Mouse (Mus musculus) induced T-regulatory cell, adult 2 months (primary cell): Measurements from ENCODE around the gene Gnas.
"Not testable (repeated sequence)": the region's sequence is repeated elsewhere in the genome, so short reads cannot be mapped to it uniquely, and the experiment has no call there.

Source experiments
- DNase-seq: peaks from one replicate; pipeline ENCODE4 v3.0.0-alpha.2; 2012; ENCODE audit warnings: low read depth

Gnas gene

DNA sequence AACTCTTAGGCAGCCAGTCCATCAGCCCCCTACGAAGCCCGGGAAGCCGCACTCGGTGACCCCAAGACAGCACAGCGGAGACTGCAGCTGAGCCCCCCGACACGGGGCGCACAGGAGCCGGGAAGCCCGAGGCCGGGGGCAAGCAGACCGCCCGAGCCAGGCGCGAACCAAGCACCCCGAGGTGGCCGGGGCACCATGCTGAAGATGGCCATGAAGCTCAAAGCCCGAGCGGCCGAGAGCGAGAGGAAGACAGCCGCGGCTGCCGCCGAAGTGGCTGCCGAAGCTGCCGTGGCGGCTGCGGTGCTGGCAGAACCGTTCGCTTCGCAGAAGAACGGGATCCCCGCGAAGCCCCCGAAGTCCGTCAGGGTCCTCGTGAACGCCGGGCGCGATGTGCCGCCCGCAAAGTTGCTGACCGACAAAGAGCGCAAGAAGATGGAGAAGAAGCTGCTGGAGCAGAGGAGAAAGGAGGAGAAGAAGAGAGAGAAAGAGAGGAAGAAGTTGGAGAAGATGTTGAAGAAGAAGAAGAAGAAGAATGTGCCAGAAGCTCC, 44.3 kb downstream of the Gnas start:
- no peak for DNase-seq

DNA sequence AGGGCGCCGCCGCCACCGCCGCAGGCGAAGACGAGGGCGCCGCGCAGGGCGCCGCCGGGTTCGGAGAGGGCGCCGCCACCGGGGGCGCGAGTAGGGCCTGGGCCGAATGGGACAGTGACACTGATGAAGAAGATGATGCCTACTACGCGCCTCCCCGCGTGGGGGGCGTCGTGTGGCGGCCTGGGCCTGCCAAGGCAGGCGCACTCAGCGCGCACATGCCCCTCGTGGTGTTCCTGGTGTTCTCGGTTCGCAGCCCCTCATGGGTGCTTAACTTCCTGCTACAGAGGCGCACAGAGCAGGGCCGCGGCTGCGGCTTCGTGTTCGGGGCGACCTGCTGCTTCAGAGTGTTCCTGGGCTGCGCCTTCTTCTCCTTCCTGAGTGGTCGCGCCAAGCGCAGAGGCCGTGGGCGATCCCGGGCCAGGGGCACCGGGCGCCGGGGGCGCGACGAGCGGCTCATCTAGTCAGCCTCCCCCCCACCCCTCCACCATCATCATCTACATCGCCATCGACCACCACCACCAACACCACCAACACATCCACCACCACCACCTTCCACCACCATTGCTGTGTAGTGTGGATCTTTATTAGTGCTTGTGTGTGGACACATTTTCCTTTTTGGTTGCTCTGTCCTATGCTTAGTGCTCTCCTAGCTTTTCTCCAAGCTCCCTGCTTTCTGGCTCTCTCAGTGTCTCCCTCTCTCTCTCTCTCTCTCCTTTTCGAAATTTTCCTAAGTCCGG, 45.0 kb downstream of the Gnas start:
- DNase-seq = peak; percentile 70

DNA sequence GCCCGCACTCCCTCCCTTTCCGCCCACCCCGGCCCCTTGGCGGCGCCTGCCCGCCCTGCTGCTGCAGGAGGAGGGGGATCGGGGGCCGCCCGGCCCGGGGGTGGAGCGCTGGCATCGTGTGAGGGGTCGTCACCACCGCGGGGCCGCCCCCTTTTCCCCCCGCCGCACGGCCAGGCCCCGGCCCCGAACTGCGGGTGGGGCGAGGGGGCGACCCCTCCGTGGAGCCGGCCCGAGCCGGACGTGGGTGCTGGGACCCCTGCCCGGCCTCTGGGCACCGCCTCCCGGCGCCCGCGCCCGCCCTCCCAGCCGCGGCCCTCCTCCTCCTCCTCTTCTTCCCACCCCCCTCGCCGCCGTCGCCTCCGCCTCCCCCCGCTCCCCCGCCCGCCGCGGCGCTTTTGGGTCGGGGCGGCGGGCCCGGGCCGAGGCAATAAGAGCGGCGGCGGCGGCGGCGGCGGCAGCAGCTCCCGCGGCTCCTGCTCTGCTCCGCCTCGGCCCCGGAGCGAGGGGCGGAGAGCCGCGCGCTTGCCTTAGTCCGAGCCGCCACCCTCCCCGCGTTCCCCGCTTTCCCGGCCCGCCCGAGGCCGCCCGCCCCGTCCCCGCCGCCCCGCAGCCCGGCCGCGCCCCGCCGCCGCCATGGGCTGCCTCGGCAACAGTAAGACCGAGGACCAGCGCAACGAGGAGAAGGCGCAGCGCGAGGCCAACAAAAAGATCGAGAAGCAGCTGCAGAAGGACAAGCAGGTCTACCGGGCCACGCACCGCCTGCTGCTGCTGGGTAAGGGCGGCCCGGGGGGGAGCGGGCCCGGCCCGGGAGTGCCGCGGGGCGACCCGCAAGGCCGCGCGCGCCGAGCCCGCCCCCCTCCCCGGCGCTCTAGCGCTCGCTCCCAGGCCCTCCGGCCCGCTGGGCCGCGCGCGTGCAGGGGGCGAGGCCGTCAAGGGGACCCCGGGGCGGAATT, 45.8 kb downstream of the Gnas start:
- DNase-seq = peak; percentile 75

DNA sequence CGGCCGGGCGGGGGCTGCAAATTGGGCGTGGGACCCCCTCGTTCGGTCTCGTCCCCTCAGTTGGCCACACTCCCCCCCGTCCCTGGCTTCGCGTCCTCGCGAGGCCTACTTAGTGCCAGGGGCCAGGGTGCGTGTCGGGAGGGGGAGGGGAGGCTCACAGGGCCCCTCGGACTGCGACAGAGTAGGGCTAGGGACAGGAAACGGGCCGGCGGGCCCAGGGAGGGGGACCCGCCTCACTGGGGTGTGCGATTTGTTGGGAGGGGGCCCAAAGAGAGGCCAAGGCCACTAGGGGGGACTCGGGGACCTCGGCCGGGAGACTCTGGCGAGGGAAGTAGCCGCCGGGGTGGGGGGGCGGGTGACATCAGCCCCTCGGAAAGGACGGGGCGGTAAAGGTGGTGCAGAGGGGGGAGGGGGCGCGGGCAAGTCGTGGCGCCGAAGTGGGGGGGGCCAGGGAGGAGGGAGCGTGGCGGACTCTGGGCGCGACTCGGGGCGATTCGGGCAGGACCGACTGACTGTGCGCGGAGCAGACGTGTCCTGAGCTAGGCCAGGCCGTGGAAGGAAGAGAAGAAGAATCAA, 46.6 kb downstream of the Gnas start:
- peak; percentile 76 for DNase-seq

DNA sequence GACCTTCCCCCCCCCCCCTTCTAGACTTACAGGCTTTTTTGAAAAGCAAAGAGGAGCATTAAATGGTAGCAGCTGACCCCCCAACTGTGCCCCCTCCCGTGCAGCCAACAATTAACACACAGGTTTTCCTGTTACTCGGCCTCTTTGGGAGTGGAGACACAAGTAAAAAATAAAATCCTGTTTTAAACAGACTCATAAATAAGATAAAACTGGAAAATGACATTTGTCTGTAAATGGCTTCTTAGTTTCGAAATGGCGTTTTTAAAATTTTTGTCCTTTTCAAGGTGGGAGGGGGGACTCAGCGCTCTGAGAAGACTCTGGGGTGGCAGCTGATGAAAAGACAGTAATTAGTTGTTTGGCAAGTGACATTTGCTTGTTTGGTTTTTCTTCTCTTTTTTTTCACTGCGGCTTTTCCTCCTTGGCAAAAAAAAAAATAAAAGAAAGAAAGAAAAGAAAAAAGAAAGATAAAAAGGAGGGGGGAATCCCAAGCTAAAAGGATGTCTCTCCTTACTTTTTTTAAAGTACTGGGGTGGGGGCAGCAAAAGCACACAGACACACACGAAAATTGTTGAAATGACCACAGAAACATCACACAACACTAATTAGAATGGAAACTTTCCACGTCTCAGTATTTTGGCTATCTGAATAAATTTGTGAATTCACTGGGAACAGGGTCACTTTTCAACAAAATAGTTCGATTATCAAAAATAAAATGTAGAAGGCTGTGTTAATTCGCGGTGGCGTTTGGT, 47.3 kb downstream of the Gnas start:
- DNase-seq = no peak

DNA sequence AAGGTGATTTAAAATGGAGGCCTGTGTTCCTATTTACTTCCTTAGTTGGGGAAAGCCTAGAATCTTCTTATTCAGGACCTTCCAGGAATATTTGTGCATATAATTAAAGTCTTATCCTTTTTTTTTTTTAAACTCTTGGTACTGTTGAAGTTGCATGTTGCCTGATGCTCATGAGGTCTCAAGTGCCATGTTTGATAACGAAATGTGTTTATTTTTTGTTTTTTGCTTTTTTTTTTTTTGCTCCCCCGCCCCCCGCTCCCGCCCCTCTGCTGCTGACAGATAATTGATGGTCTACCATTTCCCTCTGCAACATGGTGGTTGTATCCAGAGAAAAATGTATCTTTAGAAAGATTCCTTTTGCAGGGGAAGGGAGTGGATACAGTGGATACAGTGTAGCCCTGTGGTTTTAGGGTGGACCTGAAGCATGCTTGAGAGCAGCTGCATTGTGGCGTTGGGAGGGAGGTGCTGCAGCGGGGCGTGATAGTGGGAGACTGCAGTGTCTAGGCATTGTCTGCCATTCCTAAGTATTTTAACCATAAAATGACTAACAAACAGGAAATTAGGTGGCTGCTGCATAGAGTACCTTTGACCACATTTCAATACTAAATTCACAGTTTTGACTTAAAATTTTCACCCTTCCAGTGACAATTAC, 49.2 kb downstream of the Gnas start:
- DNase-seq = peak; percentile 45

DNA sequence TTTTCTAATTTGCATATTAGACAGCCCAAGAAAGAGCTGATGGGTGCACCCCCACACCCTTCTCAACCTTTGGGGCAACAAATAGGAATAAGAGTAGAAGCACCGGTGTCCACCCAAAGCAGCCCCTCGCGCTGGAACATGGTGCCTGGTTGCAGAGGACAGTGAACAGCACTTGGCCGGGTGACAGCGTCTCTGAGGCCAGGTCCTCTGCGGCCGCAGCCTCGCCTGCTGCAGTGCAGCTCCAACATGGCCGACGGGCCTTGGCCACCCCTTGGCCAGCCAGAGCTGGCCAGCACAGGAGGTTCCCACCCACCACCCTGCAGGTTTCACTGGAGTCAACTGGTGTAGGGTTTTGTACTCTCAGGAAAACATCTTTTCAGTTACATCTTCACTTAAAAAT, 50.3 kb downstream of the Gnas start:
- no peak for DNase-seq

DNA sequence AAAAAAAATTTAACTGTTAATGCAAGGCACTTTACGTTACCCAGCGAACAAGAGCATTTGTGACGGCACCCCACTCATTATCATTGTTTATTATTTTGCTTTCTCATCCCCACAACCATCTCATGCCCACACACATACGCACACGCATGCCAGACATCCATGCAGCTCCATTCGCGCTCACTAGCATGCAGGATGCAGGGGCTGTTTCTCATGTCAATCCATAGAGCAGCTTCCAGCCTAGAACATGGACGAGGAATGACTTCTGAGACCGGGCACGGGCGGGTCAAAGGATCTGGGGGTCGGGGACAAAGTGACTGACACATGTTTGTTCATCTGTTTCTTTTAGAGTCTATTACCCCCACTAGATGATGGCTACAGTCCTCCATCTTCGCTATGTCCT, 53.2 kb downstream of the Gnas start:
- no peak for DNase-seq

DNA sequence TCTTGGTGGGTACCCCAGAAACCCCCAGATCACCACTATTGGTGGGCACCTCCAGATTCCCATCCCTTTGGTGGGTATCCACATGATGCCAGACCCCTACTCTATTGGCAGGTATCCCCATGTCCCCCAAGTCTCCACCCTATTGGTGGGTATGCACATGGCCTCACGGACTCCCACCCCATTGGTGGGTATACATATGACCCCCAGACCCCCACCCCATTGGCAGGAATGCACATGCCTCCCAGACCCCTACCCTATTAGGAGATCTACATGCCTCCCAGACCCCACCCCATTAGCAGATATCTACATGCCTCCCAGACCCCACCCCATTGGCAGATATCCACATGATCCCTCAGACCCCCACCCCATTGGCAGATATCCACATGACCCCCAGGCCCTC, 55.6 kb downstream of the Gnas start:
- DNase-seq = no peak

DNA sequence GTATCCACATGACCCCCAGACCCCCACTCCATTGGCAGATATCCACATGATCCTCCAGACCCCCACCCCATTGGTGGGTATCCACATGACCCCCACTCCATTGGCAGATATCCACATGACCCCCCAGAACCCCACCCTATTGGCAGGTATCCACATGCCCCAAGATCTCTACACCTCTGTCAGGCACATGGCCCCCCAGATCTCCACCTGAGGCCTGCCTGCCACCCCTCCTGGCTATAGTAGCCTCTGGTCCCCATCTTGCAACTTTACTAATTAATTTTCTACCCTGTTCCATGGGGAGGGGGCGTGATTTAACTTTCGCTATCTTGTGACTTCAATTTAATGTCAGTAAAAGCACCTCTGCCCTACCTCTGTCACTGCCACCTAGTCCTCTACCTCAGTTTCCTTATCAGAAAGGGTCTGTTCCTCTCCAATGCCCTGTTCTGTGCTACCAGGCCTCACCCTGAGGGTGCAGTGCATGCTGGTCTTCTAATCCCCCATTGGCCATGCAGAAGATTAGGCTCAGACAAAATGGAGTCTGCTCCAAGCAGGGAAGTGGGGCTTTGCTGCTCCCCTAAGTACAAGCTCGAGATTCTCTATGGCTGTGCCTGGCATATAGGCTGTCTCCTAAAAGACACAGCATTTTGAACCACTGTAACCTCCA, 56.2 kb downstream of the Gnas start:
- DNase-seq = no peak

DNA sequence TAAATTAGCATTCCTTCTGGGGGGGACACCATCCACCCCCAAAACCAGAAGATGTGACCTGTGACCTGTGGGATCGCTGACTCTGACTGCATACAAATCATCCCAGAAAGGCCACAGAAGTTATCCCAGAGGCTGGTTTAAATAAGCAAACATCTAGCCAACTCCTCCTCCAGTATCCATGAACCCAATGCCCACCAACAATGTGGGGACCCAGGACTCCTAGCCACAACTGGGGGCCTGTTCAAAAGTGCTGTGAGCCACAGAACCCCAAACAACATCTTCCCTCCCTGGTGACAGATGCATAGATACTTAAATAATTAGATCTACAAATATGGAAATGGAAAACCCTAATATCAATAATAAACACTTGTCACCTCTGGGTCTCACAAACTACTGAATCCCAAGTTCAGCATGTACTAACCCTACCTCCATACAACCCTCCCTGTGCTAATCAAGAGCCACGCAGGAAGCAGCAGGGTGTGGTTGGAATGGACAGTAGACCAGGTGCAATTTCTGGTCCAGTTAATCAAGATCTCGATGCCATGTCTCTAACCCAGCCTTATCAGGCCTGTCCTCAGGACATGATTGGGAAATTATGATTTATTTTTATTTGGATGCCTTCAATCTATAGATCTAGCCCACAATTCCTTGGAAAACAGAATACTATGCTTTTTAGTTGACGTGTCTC, 56.9 kb downstream of the Gnas start:
- no peak for DNase-seq

DNA sequence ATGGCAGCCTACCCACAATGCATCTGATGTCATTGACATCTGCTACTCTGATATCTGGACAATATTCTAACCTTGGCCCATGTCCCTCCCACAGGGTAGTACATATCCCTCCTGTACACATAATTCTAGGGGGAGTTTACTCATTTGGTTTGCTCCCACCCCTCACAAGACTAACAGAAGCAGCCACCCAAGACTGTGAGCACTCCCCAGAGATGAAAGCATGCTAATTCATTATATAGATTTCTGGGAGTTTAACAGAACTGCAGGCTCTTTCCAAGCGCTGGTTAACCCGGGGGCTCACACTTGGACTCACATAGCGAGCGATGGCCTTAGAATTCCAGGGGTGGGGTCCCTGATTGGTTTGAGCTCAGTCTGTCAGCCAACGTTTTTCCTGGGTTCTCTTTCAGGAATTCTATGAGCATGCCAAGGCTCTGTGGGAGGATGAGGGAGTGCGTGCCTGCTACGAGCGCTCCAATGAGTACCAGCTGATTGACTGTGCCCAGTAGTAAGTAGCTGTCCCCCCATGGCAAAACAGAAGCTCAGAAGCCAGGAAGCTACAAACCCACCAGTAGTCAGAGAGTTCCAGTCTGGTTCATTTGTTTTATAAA, 58.8 kb downstream of the Gnas start:
- no peak for DNase-seq

DNA sequence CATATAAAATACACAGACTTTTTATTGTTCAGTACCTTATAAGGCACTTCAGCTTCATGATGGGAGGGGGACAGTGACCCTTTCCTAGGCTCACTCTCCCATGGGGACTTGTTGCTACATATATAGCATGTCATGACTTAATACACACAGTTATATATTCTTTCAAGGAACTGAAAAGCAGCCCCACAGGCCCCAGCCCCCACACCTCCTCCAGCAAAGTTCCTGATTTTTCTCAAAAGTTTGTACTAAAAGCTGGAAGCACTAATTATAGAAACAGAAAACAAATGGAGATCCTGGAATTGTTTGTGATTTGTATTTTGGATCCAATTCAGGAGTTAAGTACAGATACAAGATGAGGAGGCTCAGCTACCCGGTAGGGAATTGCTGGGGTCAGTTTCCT, 59.4 kb downstream of the Gnas start:
- DNase-seq = no peak

DNA sequence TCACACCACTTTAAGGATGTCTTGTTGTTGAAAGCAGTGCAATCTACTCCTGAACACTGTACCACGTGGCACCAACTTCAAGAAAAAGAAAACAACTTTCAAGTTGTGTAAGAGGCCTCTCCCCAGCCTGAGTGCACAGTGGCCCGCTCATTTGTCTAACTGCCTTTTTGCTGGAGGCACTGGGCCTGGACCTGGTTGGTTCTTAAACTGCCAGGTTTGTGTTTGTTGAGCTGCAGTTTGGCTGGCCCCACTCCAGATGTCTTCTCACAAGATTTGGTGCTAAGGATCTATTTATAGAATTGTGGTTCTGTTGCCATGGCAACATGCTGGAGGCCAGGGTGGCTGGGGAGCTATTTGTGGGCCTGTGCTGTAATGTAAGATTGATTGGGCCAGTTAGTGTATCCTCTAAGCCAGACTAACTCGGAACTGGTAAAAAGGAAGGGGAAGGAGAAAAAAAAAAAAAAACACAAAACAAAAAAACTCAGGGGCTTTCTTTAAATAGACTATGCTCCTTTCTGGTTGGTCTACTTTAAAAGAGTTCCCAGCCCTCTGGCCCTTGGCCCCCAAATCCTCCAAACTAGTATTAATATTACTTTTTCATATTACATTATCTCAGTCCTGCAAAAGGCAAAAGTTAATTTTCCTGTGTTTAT, 60.0 kb downstream of the Gnas start:
- DNase-seq = peak; percentile 81

DNA sequence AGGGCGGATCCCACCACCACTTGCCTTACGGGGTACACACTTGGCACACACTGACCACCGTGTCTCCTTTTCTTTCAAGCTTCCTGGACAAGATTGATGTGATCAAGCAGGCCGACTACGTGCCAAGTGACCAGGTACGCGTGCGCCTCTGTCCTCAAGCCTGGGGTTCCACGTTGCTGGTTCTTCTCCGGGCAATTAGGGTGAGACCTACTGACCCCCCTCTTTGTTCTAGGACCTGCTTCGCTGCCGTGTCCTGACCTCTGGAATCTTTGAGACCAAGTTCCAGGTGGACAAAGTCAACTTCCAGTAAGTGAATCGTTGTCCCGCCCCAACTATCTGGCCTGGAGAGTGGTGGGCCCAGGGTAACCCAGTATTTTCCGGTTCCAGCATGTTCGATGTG, 60.9 kb downstream of the Gnas start:
- no peak for DNase-seq

DNA sequence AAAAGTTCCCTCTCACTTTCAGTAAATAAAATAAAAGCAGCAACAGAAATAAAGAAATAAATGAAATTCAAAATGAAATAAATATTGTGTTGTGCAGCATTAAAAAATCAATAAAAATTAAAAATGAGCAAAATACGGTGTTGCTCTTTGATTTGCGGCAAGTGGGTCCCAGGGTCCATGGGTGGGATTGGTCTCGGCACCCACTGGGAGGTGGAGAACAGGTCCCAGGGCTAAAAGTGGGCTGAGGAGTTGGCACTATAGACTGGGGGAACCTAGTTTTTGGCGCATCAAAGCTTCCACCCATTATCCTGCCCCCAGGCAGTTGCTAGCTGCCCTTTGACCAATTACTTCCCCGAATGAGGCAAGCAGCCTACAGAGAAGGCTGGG, 62.5 kb downstream of the Gnas start, which contains the start of gene Gm20721:
TSS of gene Gm20721 (minus strand) at position 101 of the 387 bp plus-strand sequence.
- no peak for DNase-seq

DNA sequence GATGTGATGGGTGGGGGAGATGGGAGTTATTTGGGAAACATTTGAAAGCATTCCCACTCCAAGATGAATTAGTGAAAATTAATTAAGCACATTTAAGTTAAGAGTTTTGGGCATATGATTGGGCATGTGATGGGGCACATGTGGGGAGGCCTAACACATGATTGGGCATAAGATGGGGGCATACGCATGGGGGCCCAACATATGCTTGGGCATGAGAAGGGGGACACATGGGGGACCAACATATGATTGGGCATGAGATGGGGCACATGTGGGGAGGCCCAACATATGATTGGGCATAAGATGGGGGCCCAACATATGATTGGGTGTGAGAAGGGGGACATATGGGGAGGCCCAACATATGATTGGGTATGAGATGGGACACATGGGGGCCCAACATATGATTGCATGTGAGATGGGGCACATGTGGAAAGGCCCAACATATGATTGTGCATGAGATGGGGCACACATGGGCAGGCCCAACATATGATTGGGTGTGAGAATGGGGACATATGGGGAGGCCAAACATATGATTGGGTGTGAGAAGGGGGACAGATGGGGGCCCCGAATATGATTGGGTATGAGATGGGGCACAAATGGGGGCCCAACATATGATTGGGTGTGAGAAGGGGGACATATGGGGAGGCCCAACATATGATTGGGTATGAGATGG, 63.0 kb downstream of the Gnas start:
- not testable (repeated sequence) for DNase-seq

DNA sequence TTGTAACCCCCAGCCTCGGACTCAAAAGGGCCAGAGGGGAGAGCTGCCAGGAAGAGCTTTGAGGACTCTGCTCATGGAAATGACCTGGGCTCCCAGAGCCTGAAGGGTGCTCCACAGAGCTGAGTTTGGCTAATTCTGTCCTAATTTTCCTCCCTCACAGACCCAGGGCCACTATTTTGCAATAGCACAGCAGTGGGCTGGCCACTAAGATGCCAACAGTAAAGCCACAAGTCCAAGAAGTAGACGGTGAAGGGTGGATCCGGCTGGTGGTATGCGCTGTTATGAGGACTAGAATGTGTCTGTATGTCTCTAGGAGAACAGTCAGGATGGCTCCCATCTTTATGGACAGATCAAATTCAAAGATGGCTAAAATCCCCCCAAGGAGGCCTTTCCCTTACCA, 74.4 kb downstream of the Gnas start:
- no peak for DNase-seq

DNA sequence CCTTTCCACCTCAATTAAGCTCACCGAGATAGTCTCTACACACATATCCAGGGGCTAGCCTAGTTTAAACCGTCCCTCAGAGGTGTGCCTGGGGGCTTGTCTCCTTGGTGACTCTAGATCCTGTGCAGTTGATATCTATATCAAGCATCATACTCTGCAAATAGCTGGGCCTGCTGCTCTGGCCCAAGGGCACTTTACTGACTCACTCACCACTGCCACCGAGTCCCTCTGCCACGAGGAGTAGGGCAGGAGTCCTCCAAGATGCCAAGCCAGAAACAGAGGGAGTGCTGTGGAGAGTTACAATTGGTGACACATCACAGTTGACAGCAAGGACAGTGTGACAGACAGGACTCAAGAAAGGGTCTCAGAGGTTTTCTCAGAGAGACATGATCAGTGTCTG, 75.5 kb downstream of the Gnas start:
- DNase-seq = no peak
